Mouse (Mus musculus): ENCODE results near the gene A030005L19Rik. TPM values are rescaled to one million over a fixed set of nuclear protein-coding genes. Genes with fewer than 3 reads are reported as not detected.
"Not testable (repeated sequence)": the region's sequence is repeated elsewhere in the genome, so short reads cannot be mapped to it uniquely, and the experiment has no call there.

A030005L19Rik gene
- total and polyA plus RNA-seq, 2 experiments from 2014 or later = 0.20 TPM; not detected in 1

DNA sequence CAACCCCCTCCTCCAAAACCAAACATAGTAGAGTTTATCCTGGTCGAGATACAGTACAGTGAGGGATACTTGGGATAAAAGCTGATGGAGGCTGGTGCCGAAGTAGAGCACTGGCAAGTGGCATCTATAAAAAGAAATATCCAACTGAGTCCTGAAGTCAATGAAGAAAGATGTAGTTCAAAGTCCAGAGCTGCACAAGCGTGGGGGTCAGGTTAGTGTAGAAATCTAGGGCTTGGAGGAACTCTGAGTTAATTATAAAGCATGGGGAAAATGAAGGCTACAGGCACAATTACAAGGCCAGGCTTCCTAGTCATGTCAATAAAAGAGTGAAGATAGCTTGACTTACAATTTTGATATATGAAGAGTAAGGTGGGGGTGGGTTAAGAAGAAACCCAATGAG is 11.9 kb upstream of the A030005L19Rik start:
- no peak overlapping the region for H3K4me3 ChIP-seq (ENCODE audit: low read depth, low read length)
- H3K27me3 ChIP-seq (ENCODE audit: insufficient read depth, low read length) = no peaks in the 10 kb centered on the region
- ATAC-seq (ENCODE audit: low FRiP score) (no peak), DNase-seq (ENCODE audit: low spot score) (no peak)
- H3K9me3 ChIP-seq (ENCODE audit: low read length) = no peaks in the 10 kb centered on the region
- no peak overlapping the region for H3K4me2 ChIP-seq (ENCODE audit: low read depth, low read length, poor library complexity, severe bottlenecking)
- peaks cover 20% of the 10 kb centered on the region for H3K36me3 ChIP-seq (ENCODE audit: insufficient read depth, low read length)
- 92% methylated on average over 3 of the region's 3 CpGs for WGBS
- H3K27ac ChIP-seq (ENCODE audit: low read depth, low read length) = no peak overlapping the region
- H3K4me1 ChIP-seq (ENCODE audit: insufficient read depth, low read length) = no peaks in the 10 kb centered on the region
- no peak for TF ChIP-seq CTCF (IDR thresholded peaks at IDR 0.05)
- H3K9ac ChIP-seq (replicated peaks; ENCODE audit: low read length, poor library complexity, severe bottlenecking) = no peak overlapping the region

DNA sequence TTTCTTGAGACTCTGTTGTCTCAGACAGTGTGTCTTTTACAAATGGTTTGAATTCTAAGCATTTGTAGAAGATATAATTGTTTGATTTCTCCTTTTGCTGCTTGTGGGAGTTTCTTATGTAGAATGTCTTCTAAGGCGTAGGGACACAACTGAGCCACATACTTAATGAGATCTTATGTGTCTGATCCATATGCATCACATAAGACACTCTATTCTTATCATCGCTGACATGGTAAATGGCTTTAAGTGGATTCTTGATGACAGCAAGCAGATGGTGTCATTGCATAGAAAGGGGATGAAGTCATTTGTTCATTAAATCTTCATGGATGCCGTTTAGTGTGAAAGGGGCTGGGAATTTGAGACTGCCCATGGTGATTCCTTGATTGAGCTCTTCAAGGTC is 7.2 kb upstream of the A030005L19Rik start:
- H3K4me3 ChIP-seq (ENCODE audit: low read depth, low read length) = no peak overlapping the region
- H3K4me1 ChIP-seq (ENCODE audit: insufficient read depth, low read length) = no peaks in the 10 kb centered on the region
- H3K27ac ChIP-seq (ENCODE audit: low read depth, low read length) = no peak overlapping the region
- DNase-seq (ENCODE audit: low spot score) (no peak), ATAC-seq (ENCODE audit: low FRiP score) (no peak)
- no peaks in the 10 kb centered on the region for H3K9me3 ChIP-seq (ENCODE audit: low read length)
- no peaks in the 10 kb centered on the region for H3K27me3 ChIP-seq (ENCODE audit: insufficient read depth, low read length)
- no peak overlapping the region for H3K4me2 ChIP-seq (ENCODE audit: low read depth, low read length, poor library complexity, severe bottlenecking)
- TF ChIP-seq CTCF (IDR thresholded peaks at IDR 0.05) = no peak
- H3K9ac ChIP-seq (replicated peaks; ENCODE audit: low read length, poor library complexity, severe bottlenecking) = no peak overlapping the region
- H3K36me3 ChIP-seq (ENCODE audit: insufficient read depth, low read length) = peaks cover 16% of the 10 kb centered on the region; the same call in 1 of the 2 replicates
- WGBS = 32% methylated on average over 3 of the region's 3 CpGs

DNA sequence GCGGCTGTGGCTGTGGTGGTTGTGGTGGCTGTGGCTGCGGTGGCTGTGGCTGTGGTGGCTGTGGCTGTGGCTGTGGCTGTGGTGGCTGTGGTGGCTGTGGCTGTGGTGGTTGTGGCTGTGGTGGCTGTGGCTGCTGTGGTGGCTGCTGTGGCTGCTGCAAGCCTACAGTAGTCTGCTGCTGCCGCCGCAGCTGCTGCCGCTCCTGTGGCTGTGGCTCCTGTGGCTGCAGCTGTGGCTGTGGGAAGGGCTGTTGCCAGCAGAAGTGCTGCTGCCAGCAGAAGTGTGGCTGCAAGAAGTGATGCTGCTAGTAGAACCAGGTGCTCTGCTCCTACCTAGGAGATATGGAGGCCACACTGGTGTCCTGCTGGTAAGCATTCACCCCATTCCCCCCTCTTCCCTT is 309 bp downstream of the A030005L19Rik start:
- WGBS = 87% methylated on average over 4 of the region's 5 CpGs
- ATAC-seq (ENCODE audit: low FRiP score) = not testable (repeated sequence)

DNA sequence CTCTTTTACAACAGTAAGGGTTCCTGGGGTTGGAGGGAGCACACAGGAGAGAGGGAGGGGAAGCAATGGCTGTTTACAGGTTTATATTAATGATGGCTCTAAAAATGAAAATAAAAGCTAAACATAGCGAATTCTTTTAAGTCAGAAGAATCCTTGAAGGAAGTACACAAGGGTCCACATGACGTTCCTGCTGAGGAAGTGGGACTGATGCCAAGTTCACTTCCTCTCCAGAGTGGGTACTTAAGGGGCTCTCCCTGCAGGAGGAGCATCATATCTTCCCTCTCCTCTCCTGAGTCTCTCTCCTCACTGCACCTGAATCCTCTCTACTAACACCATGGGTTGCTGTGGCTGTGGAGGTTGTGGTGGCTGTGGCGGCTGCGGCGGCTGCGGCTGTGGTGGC is 11.5 kb downstream of the A030005L19Rik start, which contains the start of gene A030014E15Rik:
A030014E15Rik (plus strand) TSS at position 268 of the 400 bp plus-strand sequence.
- H3K4me2 ChIP-seq (ENCODE audit: low read depth, low read length, poor library complexity, severe bottlenecking) = no peak within 1 kb of the TSS
- no peak within 1 kb of the TSS for H3K4me3 ChIP-seq (ENCODE audit: low read depth, low read length)
- no peaks in the 10 kb centered on the region for H3K36me3 ChIP-seq (ENCODE audit: insufficient read depth, low read length)
- DNase-seq (ENCODE audit: low spot score) (no peak), ATAC-seq (ENCODE audit: low FRiP score) (no peak)
- no peaks in the 10 kb centered on the region for H3K4me1 ChIP-seq (ENCODE audit: insufficient read depth, low read length)
- H3K9ac ChIP-seq (replicated peaks; ENCODE audit: low read length, poor library complexity, severe bottlenecking) = no peak within 1 kb of the TSS
- no peak for TF ChIP-seq CTCF (IDR thresholded peaks at IDR 0.05)
- no peak within 1 kb of the TSS for H3K27ac ChIP-seq (ENCODE audit: low read depth, low read length)
- WGBS = 83% methylated on average over 3 of the region's 6 CpGs
- no peaks in the 10 kb centered on the region for H3K9me3 ChIP-seq (ENCODE audit: low read length)
- H3K27me3 ChIP-seq (ENCODE audit: insufficient read depth, low read length) = no peaks in the 10 kb centered on the region

More for the DNA sequence above, 309 bp downstream of the A030005L19Rik start:
- H3K4me1 ChIP-seq (ENCODE audit: insufficient read depth, low read length); H3K27ac ChIP-seq (ENCODE audit: low read depth, low read length); H3K4me2 ChIP-seq (ENCODE audit: low read depth, low read length, poor library complexity, severe bottlenecking); H3K9ac ChIP-seq (replicated peaks; ENCODE audit: low read length, poor library complexity, severe bottlenecking); H3K4me3 ChIP-seq (ENCODE audit: low read depth, low read length); H3K27me3 ChIP-seq (ENCODE audit: insufficient read depth, low read length); DNase-seq (ENCODE audit: low spot score); H3K36me3 ChIP-seq (ENCODE audit: insufficient read depth, low read length); H3K9me3 ChIP-seq (ENCODE audit: low read length): not testable (repeated sequence)

DNA sequence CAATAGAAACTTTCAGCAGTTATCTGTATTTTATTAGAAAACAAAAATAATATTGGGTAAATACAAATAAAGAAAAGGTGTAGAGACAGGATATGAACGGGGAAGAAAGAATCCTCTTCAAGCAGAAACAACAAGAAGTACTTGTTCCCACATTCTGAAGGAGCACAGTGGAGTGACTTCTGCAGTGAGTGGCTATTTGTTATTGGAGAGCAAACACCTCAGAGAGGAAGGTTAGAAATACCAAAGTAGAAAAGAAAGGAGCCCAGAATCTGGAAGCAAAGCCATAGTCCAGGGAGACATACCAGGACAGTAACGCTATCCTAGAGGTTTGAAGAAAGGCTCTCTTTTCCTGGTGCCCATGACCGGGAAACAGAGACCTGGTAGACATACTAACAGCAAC is 17.4 kb downstream of the A030005L19Rik start:
- 89% methylated on average over 1 of the region's 3 CpGs for WGBS
- not testable (repeated sequence) for DNase-seq (ENCODE audit: low spot score); H3K27me3 ChIP-seq (ENCODE audit: insufficient read depth, low read length); H3K36me3 ChIP-seq (ENCODE audit: insufficient read depth, low read length); H3K9me3 ChIP-seq (ENCODE audit: low read length); H3K4me1 ChIP-seq (ENCODE audit: insufficient read depth, low read length); H3K27ac ChIP-seq (ENCODE audit: low read depth, low read length); ATAC-seq (ENCODE audit: low FRiP score); H3K4me3 ChIP-seq (ENCODE audit: low read depth, low read length); H3K4me2 ChIP-seq (ENCODE audit: low read depth, low read length, poor library complexity, severe bottlenecking); H3K9ac ChIP-seq (replicated peaks; ENCODE audit: low read length, poor library complexity, severe bottlenecking)

DNA sequence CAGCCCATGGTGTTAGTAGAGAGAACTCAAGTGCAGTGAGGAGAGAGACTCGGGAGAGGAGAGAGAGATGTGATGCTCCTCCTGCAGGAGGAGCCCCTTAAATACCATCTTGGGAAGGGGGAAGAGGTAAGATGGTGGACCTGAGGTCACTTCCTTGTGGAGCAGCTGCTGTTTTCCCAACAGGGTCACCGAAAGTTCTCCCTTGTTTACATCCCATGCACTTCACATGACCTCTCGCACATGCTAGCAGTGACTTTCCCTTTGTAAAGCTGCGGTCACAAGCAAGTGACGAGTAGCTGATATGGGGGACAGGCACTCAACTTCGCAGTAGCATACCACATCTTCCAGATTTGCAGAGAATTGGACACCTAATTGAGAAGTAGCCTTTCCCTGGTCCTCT is 18.2 kb downstream of the A030005L19Rik start, which contains the start of gene Gm6217:
Gm6217 (minus strand) TSS at position 74 of the 400 bp plus-strand sequence.
- H3K9me3 ChIP-seq (ENCODE audit: low read length); H3K9ac ChIP-seq (replicated peaks; ENCODE audit: low read length, poor library complexity, severe bottlenecking); DNase-seq (ENCODE audit: low spot score); H3K27me3 ChIP-seq (ENCODE audit: insufficient read depth, low read length); H3K36me3 ChIP-seq (ENCODE audit: insufficient read depth, low read length); H3K27ac ChIP-seq (ENCODE audit: low read depth, low read length); H3K4me1 ChIP-seq (ENCODE audit: insufficient read depth, low read length); H3K4me3 ChIP-seq (ENCODE audit: low read depth, low read length); H3K4me2 ChIP-seq (ENCODE audit: low read depth, low read length, poor library complexity, severe bottlenecking); ATAC-seq (ENCODE audit: low FRiP score): not testable (repeated sequence)
- no CpG with 5 or more reads among the region's 6 CpGs for WGBS
